Mouse (Mus musculus) hindbrain, embryonic 14.5 days (tissue): Measurements from ENCODE around the gene Smyd3. TPM values are rescaled to one million over a fixed set of nuclear protein-coding genes. Genes with fewer than 3 reads are reported as not detected.

Experiments used
- ATAC-seq: fragments of 200-750 bp; cut with Nextera tagmentation; 2 replicates; pipeline ENCODE4 v1.8.0; 2017; ENCODE audit warnings: moderate number of reproducible peaks, mild to moderate bottlenecking, moderate TSS enrichment, moderate library complexity; ENCODE audit not compliant: low FRiP score
- DNase-seq: peaks from one replicate; pipeline ENCODE4 v3.0.0-alpha.2; 2015; ENCODE audit warnings: low spot score
- H3K27ac ChIP-seq: fragments of 300-500 bp; sonication (generic); 2 replicates; pipeline ENCODE4 v1.5.1; 2014; ENCODE audit warnings: mild to moderate bottlenecking, moderate library complexity
- H3K27me3 ChIP-seq: fragments of 300-500 bp; sonication (generic); 2 replicates; pipeline ENCODE4 v1.6.1; 2014; ENCODE audit warnings: mild to moderate bottlenecking, low read length, mixed read lengths; ENCODE audit not compliant: control insufficient read depth, insufficient read depth
- H3K36me3 ChIP-seq: fragments of 300-500 bp; sonication (generic); replicated peaks from 2 replicates; pipeline ENCODE4 v1.6.1; 2014; ENCODE audit not compliant: control insufficient read depth, insufficient read depth
- H3K4me1 ChIP-seq: fragments of 300-500 bp; sonication (generic); replicated peaks from 2 replicates; pipeline ENCODE4 v1.6.1; 2014; ENCODE audit warnings: antibody characterized with exemption, low read length, mixed read lengths; ENCODE audit not compliant: control insufficient read depth, insufficient read depth
- H3K4me2 ChIP-seq: fragments of 300-500 bp; sonication (generic); replicated peaks from 2 replicates; pipeline ENCODE4 v1.6.1; 2014; ENCODE audit warnings: mild to moderate bottlenecking, moderate library complexity
- H3K4me3 ChIP-seq: fragments of 300-500 bp; sonication (generic); replicated peaks from 2 replicates; pipeline ENCODE4 v1.5.1; 2014; ENCODE audit warnings: mild to moderate bottlenecking, low read length
- H3K9ac ChIP-seq: fragments of 300-500 bp; sonication (generic); 2 replicates; pipeline ENCODE4 v1.6.1; 2014
- H3K9me3 ChIP-seq: fragments of 300-500 bp; sonication (generic); 2 replicates; pipeline ENCODE4 v1.6.1; 2016; ENCODE audit warnings: low read length; ENCODE audit not compliant: control insufficient read depth
- WGBS: fragments of 180-500 bp; shearing (Covaris S2); extraction: QIAGEN DNeasy Blood & Tissue Kit; methylation state at CpG from one replicate; pipeline ENCODE4 v1.1.7; 2014; 5-methylcytosine and 5-hydroxymethylcytosine counted together
- polyA plus RNA-seq: library from polyadenylated mRNA; unstranded; fragments of >200 nt; fragmentation: Nextera tagmentation; extraction: Ambion mirVana; gene quantifications from 2 replicates; pipeline ENCODE4 v1.2.1, GENCODE M21; 2014

Smyd3 gene
- polyA plus RNA-seq, 1 experiment from 2014 or later: 25.4 TPM

DNA sequence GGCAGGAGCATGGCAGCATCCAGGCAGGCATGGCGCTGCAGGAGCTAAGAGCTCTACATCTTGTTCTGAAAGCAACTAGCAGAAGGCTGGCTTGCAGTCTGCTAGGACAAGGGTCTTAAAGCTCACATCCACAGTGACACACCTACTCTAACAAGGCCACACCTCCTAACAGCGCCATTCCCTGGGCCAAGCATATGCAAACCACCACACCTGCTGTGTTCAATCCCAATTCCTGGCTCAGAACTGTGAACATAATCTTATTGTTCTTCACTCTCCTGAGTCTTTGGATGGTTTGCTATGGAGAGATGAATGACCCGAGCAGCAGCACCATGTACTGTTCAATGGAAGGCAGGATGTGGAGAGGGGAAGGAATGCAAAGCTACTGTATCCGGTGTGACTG lies 559.2 kb downstream of the Smyd3 start:
- WGBS: 92% methylated on average over 4 of the region's 4 CpGs
- Histone ChIP-seq H3K4me1 (no peaks in the 10 kb centered on the region), H3K9me3 (no peaks in the 10 kb centered on the region), H3K9ac (no peak overlapping the region), H3K4me2 (no peak overlapping the region), H3K27ac (no peak overlapping the region), H3K4me3 (no peak overlapping the region), H3K36me3 (no peaks in the 10 kb centered on the region), H3K27me3 (no peaks in the 10 kb centered on the region)
- DNase-seq (no peak), ATAC-seq (no peak)

DNA sequence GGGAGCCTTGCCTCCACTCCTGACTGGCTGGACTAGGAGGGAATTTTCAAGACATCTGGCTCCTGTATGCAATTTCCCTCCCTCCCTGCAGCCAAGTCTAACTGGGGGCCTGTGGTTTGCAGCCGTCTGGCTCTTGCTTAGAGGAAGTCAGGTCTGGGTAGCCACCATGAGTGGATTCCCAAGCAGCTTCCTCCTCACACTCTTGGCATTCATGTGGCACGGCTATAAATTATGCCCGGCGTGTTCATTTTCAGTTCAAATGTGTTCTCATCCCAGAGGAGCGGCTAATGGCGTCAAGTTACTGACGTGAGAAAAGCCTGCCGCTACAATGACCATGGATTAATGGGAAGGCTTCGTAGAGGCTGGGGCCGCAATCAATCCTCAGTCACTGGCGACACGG lies 564.9 kb downstream of the Smyd3 start:
- Histone ChIP-seq H3K4me1 (0 out of 2 replicates have a peak, but pooled peaks cover 12% of the 10 kb centered on the region), H3K27ac (peak overlapping the region; percentile 57; the same call in 1 of the 2 replicates), H3K9ac (0 out of 2 replicates have a peak overlapping the region, but pooled peaks have one; percentile 16), H3K27me3 (no peaks in the 10 kb centered on the region), H3K4me3 (no peak overlapping the region), H3K4me2 (no peak overlapping the region), H3K9me3 (peaks cover 10% of the 10 kb centered on the region; the same call in 1 of the 2 replicates), H3K36me3 (no peaks in the 10 kb centered on the region)
- ATAC-seq (no peak; the same call in 1 of the 2 replicates), DNase-seq (no peak)
- 44% methylated on average over 12 of the region's 12 CpGs for WGBS

DNA sequence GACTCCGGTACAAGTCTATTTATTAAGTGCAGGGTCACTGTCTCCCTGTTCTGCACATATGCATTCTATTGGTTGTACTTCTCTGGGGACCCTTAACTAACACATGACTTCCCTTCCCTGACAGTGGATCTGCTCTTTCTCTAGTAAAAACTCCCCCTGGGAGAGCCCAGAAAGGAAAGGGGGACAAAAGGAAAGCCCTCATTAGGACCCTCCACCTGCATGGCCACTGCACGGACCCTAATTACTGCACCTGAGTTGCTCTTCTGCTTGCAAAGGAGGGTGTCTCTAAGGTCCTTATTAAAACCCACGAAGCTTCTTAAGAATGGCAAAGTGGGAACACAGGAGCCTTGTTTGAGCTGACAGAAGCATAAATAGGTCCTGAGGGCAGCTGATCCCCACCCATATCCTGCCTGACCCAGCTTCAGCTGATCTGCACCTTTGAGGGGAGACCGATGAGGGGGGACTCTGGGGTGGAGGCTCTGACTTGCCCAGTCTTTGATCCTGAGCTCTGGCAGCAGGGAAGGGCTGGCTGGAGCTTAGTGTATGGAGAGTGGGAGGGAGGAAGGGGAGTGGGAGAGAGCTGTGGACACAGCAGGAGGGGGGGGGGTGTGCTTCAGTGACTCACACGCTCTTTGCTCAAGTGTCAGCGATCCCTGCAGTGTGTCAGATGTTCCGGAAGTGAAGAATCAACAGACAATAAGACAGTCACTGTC lies 575.4 kb downstream of the Smyd3 start:
- Histone ChIP-seq H3K4me3 (no peak overlapping the region), H3K4me2 (no peak overlapping the region), H3K27ac (no peak overlapping the region), H3K36me3 (no peaks in the 10 kb centered on the region), H3K27me3 (no peaks in the 10 kb centered on the region), H3K9me3 (no peaks in the 10 kb centered on the region), H3K9ac (no peak overlapping the region), H3K4me1 (no peaks in the 10 kb centered on the region; the same call in 1 of the 2 replicates)
- 35% methylated on average over 7 of the region's 7 CpGs for WGBS
- ATAC-seq (peak; percentile 55), DNase-seq (no peak)

DNA sequence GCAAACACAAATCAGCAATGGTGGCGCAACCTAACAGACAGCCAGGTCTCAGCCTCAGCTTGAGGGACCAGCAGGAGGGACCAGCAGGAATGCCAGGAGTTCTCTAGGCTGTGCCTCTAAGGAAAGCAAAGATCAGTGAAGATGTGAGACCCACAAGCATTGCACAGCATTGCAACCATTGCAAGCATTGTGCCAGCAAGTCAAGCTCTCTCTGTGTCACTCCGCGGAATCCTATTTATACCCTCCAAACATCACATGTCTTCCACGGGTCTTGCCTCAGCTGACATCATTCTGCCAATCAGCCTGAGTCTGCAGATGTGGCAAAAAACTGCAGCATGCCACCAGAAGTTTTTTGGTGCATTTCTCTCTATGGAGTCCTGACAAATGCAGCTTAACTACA lies 577.5 kb downstream of the Smyd3 start:
- H3K4me1 ChIP-seq: no peaks in the 10 kb centered on the region; the same call in 1 of the 2 replicates
- H3K4me3 ChIP-seq: no peak overlapping the region
- H3K9ac ChIP-seq: no peak overlapping the region
- no peak overlapping the region for H3K4me2 ChIP-seq
- ATAC-seq (no peak), DNase-seq (no peak)
- H3K36me3 ChIP-seq: no peaks in the 10 kb centered on the region
- no peaks in the 10 kb centered on the region for H3K9me3 ChIP-seq
- no peak overlapping the region for H3K27ac ChIP-seq
- 88% methylated on average over 4 of the region's 4 CpGs for WGBS
- H3K27me3 ChIP-seq: no peaks in the 10 kb centered on the region

DNA sequence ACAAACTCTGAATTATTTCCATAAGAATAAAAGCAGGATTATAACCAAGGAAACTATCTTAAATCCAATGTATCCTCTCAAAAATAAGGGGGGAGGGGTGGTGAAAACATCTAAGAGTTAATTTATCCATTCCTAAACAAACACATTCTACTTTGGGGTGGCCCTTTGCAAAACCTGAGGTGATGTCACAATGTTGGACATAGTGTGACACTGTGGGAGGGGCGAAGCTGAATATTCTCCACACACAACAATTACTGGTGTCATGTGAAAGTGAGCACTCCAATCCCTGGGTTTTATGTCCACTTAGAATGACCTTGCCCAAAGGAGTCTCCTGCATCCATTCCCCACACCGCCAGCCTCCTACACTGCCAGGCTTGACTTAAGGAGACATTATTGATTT lies 580.9 kb downstream of the Smyd3 start:
- H3K36me3 ChIP-seq: peaks cover 10% of the 10 kb centered on the region; the same call in 1 of the 2 replicates
- DNase-seq (no peak), ATAC-seq (no peak)
- H3K4me3 ChIP-seq: no peak overlapping the region
- H3K27me3 ChIP-seq: no peaks in the 10 kb centered on the region
- no peaks in the 10 kb centered on the region for H3K9me3 ChIP-seq
- no peak overlapping the region for H3K27ac ChIP-seq
- no peak overlapping the region for H3K9ac ChIP-seq
- no peak overlapping the region for H3K4me2 ChIP-seq
- 79% methylated on average over 2 of the region's 2 CpGs for WGBS
- H3K4me1 ChIP-seq: no peaks in the 10 kb centered on the region

DNA sequence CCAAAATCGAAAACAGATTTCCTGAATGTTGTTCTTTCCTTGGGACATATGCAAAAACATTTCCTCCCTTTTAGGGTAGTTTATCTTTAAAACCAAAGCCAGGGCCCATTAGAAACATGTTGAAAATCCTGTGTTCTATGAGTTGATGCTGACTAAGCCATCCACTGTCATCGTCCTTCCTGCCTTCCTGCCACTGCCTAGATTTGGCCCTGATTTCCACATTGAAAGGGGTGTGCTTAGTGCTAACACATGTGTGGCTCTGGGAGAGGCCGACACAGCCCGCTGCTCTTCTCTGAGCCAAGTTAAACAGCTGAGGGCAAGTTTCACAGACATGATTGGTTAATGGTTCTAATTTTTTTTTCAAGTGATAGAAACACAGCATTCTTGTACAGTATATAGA lies 581.4 kb downstream of the Smyd3 start:
- Histone ChIP-seq H3K27ac (no peak overlapping the region), H3K4me2 (no peak overlapping the region), H3K27me3 (no peaks in the 10 kb centered on the region), H3K9ac (no peak overlapping the region), H3K4me1 (no peaks in the 10 kb centered on the region), H3K4me3 (no peak overlapping the region), H3K9me3 (no peaks in the 10 kb centered on the region), H3K36me3 (peaks cover 10% of the 10 kb centered on the region; the same call in 1 of the 2 replicates)
- ATAC-seq: no peak
- DNase-seq: no peak
- 69% methylated on average over 4 of the region's 4 CpGs for whole genome bisulfite sequencing

DNA sequence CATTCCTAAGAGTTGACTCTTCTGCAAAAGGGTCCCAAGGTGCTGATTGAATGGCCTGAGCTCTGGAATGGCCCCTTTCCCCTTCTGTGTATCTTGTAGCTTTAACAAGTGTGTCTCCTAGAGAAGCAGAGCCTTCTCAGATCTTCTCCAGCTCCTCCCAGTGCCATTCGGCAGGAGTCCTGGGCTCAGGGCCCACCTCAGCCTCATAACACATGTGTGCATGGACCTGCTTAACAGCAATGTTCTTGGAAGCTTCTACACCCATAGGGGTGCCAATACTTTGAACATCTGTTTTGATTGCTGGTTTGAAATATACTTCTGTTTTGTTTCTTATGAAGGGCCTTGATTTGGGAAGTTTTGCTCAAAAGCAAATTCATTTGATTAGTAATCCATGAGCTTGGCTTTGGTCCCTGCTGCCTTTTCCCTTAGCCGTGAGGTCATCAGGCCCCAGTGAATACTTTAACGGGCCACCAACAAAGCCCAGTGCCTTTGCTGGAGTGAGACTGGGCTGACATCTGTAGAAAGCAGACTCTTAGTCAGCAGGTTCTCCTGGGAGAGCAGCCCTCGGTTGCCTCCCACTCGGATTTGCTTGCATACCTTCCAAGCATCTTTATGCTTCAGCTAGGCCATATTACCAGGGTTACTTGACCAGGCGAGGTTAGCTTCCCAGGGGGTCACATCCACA lies 583.7 kb downstream of the Smyd3 start:
- Histone ChIP-seq H3K4me3 (no peak overlapping the region), H3K9me3 (no peaks in the 10 kb centered on the region), H3K36me3 (peaks cover 10% of the 10 kb centered on the region), H3K9ac (no peak overlapping the region), H3K27me3 (no peaks in the 10 kb centered on the region), H3K4me2 (no peak overlapping the region), H3K27ac (no peak overlapping the region), H3K4me1 (no peaks in the 10 kb centered on the region)
- 84% methylated on average over 6 of the region's 6 CpGs for WGBS
- ATAC-seq (no peak), DNase-seq (no peak)

DNA sequence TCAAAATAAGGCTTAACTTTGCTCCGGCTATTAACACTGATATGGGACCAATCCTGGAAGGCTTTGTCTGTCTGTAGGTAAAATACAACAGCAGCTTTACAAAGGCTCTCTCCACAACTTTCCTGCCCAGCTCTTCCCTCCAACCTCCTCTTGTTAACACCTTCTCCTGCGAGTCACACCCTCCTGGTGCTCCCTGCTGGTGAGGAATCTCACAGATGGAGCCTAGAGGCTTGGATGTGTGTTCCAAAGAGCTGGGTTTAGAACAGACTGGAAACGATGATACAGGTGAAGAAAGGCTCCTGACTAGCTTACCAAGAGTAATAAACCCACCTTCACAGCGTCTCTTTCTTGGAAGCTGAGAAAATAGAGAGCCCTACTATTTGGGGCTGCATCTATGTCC lies 588.3 kb downstream of the Smyd3 start:
- no peak for ATAC-seq
- no peak overlapping the region for H3K4me3 ChIP-seq
- no peak overlapping the region for H3K9ac ChIP-seq
- DNase-seq: no peak
- no peaks in the 10 kb centered on the region for H3K27me3 ChIP-seq
- H3K36me3 ChIP-seq: peaks cover 13% of the 10 kb centered on the region
- no peaks in the 10 kb centered on the region for H3K4me1 ChIP-seq
- H3K4me2 ChIP-seq: no peak overlapping the region
- 75% methylated on average over 4 of the region's 4 CpGs for WGBS
- H3K9me3 ChIP-seq: no peaks in the 10 kb centered on the region
- no peak overlapping the region for H3K27ac ChIP-seq

DNA sequence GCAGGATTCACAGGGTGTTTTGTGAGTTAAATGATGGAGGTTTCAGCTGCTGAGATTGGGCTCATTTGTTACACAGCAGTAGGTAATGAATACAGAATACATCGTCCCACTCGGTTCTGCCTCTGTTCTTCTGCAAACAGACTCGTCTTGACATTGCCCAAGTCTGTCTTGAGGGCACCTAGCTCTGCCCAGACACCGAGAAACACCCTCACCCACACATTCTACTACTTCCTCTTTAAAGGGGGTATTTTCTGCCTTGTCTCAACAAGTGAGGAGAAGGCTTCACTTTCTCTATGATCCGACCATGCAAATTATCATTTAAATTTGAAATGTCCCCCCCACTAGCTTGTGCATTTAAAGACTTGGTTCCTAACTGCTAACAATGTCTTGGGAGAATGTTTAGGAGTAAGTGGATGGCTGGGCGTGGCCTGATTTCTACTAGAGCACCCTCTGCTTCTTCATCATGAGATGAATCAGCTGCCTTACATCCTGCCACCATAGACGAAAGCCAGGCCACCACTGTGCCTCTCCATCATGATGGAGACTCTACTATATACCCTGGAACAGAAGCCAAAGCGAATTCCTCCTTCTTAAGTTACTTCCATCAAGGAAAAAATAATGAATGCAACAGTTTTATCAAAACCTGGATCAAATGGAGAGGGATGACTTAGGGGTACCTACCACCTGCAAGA lies 593.2 kb downstream of the Smyd3 start:
- H3K9me3 ChIP-seq: no peaks in the 10 kb centered on the region
- H3K4me1 ChIP-seq: no peaks in the 10 kb centered on the region
- H3K4me2 ChIP-seq: no peak overlapping the region
- no peak overlapping the region for H3K9ac ChIP-seq
- WGBS: 73% methylated on average over 8 of the region's 8 CpGs
- no peak for DNase-seq
- no peak for ATAC-seq
- H3K27ac ChIP-seq: no peak overlapping the region
- no peaks in the 10 kb centered on the region for H3K27me3 ChIP-seq
- no peak overlapping the region for H3K4me3 ChIP-seq
- peaks cover 3% of the 10 kb centered on the region; the same call in 1 of the 2 replicates for H3K36me3 ChIP-seq
